Mouse (Mus musculus): ENCODE measurements around the gene Aamp.

The Aamp gene

GRCm38 (mm10) chr1:74235938-74236589 is 48.5 kb downstream of the Aamp start, which contains the start of gene Arpc2:
TSS of gene Arpc2 (plus strand) at chr1:74236084.
- DNase-seq, result peak; percentile 97 to 99

DNA sequence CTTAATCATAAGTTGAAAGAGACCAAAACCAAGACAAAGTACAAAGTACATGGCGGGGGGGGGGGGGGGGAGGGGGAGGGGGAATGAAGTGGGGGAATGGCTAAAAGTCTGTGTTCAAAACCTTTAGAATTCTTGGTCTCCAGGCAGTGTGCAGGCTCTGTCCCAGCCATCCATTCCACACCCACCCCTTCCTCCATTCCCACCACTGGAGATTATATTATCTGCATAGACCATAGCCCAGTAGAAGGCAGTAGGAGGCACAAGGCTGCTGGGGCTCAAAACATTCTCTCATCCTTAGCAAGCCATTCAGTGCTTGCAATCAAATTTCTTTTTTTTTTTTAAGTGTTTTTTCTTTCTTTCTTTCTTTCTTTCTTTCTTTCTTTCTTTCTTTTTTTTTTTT is 53.5 kb downstream of the Aamp start:
- DNase-seq, result no peak

GRCm38 (mm10) chr1:74229942-74230341 is 54.6 kb downstream of the Aamp start:
- no peak for DNase-seq

Data from kidney, postnatal 36 days (tissue).